Mouse (Mus musculus) hindbrain, embryonic 11.5 days (tissue): ENCODE measurements around the gene Supt4a. TPM values are rescaled to one million over a fixed set of nuclear protein-coding genes. Genes with fewer than 3 reads are reported as not detected.

Source experiments
- ATAC-seq: fragments of 200-750 bp; cut with Nextera tagmentation; 2 replicates; pipeline ENCODE4 v1.8.0; 2017; ENCODE audit warnings: mild to moderate bottlenecking, moderate TSS enrichment, moderate library complexity; ENCODE audit not compliant: low FRiP score
- DNase-seq: peaks from one replicate; pipeline ENCODE4 v3.0.0-alpha.2; 2015; ENCODE audit warnings: low spot score
- H3K27ac ChIP-seq: fragments of 300-500 bp; sonication (generic); 2 replicates; pipeline ENCODE4 v1.5.1; 2014; ENCODE audit warnings: mild to moderate bottlenecking, low read depth, low read length
- H3K27me3 ChIP-seq: fragments of 300-500 bp; sonication (generic); 2 replicates; pipeline ENCODE4 v1.6.1; 2014; ENCODE audit warnings: mild to moderate bottlenecking, low read length, moderate library complexity, mixed read lengths; ENCODE audit not compliant: control insufficient read depth, insufficient read depth
- H3K36me3 ChIP-seq: fragments of 300-500 bp; sonication (generic); 2 replicates; pipeline ENCODE4 v1.6.1; 2014; ENCODE audit warnings: mild to moderate bottlenecking, low read length, moderate library complexity, mixed read lengths; ENCODE audit not compliant: control insufficient read depth, insufficient read depth
- H3K4me1 ChIP-seq: fragments of 300-500 bp; sonication (generic); replicated peaks from 2 replicates; pipeline ENCODE4 v1.6.1; 2014; ENCODE audit warnings: low read length, mixed read lengths; ENCODE audit not compliant: control insufficient read depth, insufficient read depth
- H3K4me2 ChIP-seq: fragments of 300-500 bp; sonication (generic); replicated peaks from 2 replicates; pipeline ENCODE4 v1.6.1; 2014; ENCODE audit warnings: mild to moderate bottlenecking, low read depth, low read length
- H3K4me3 ChIP-seq: fragments of 300-500 bp; sonication (generic); 2 replicates; pipeline ENCODE4 v1.5.1; 2014; ENCODE audit warnings: low read depth, low read length
- H3K9ac ChIP-seq: fragments of 300-500 bp; sonication (generic); 2 replicates; pipeline ENCODE4 v1.6.1; 2014; ENCODE audit warnings: low read depth, low read length
- H3K9me3 ChIP-seq: fragments of 300-500 bp; sonication (generic); 2 replicates; pipeline ENCODE4 v1.6.1; 2016; ENCODE audit warnings: low read length; ENCODE audit not compliant: control insufficient read depth
- WGBS: fragments of 180-500 bp; shearing (Covaris S2); extraction: QIAGEN DNeasy Blood & Tissue Kit; methylation state at CpG from one replicate; pipeline ENCODE4 v1.1.7; 2014; 5-methylcytosine and 5-hydroxymethylcytosine counted together
- microRNA counts: library from miRNA; unstranded; fragments of <30 nt; microRNA quantifications from one replicate; lab custom pipeline; 2015
- polyA plus RNA-seq: library from polyadenylated mRNA; unstranded; fragments of >200 nt; fragmentation: Nextera tagmentation; extraction: Ambion mirVana; gene quantifications from 2 replicates; pipeline ENCODE4 v1.2.1, GENCODE M21; 2014

Gene Supt4a
- polyA plus RNA-seq, 1 experiment from 2014 or later = 162 TPM

GRCm38 (mm10) chr11:87780130-87780529 is 42.8 kb downstream of the Supt4a start:
- H3K4me3 ChIP-seq = no peak overlapping the region
- WGBS = 83% methylated on average over 8 of the region's 8 CpGs
- no peaks in the 10 kb centered on the region for H3K9me3 ChIP-seq
- H3K27ac ChIP-seq = no peak overlapping the region
- ATAC-seq (no peak), DNase-seq (no peak)
- H3K27me3 ChIP-seq = peaks cover 5% of the 10 kb centered on the region; the same call in 1 of the 2 replicates
- H3K4me2 ChIP-seq = no peak overlapping the region
- H3K36me3 ChIP-seq = no peaks in the 10 kb centered on the region
- peaks cover 10% of the 10 kb centered on the region for H3K4me1 ChIP-seq
- no peak overlapping the region for H3K9ac ChIP-seq

GRCm38 (mm10) chr11:87790088-87790487 is 52.7 kb downstream of the Supt4a start:
- no peak for ATAC-seq
- 93% methylated on average over 6 of the region's 6 CpGs for WGBS
- H3K9ac ChIP-seq = no peak overlapping the region

More at GRCm38 (mm10) chr11:87790088-87790487, 52.7 kb downstream of the Supt4a start:
- no peaks in the 10 kb centered on the region for H3K27me3 ChIP-seq
- H3K4me2 ChIP-seq = no peak overlapping the region
- no peak overlapping the region for H3K27ac ChIP-seq
- no peaks in the 10 kb centered on the region for H3K4me1 ChIP-seq
- DNase-seq = no peak
- no peaks in the 10 kb centered on the region for H3K9me3 ChIP-seq
- no peak overlapping the region for H3K4me3 ChIP-seq
- H3K36me3 ChIP-seq = no peaks in the 10 kb centered on the region

MicroRNAs encoded within 50 kb of the gene (microRNA counts, 519-probe panel; counts per million panel counts)
- 4,705 counts per million, percentile 57 among the panel's probes with 10 or more counts for microRNA mmu-miR-142-3p (lab: Ali Mortazavi, UCI)
- microRNA mmu-miR-142-5p (lab: Ali Mortazavi, UCI) = not detected

Other genes with a start within 250 kb of the Supt4a start
- gene Gm11492, start 170.9 kb upstream of the Supt4a start, polyA plus RNA-seq = not detected in 2 replicates
- gene Sept4, start 168.6 kb upstream of the Supt4a start, polyA plus RNA-seq = 9.0 and 11.6 TPM in 2 replicates
- 63.2 and 77.0 TPM in 2 replicates for gene Mtmr4, start 145.4 kb upstream of the Supt4a start, polyA plus RNA-seq
- gene Hsf5, start 120.4 kb upstream of the Supt4a start, polyA plus RNA-seq = 0.14 and 0.39 TPM in 2 replicates
- gene Rnf43, start 74.8 kb upstream of the Supt4a start, polyA plus RNA-seq = 1.1 and 1.5 TPM in 2 replicates
- gene Tspoap1, start 23.0 kb downstream of the Supt4a start, polyA plus RNA-seq = 6.4 and 10.0 TPM in 2 replicates
- gene Mpo, start 56.0 kb downstream of the Supt4a start, polyA plus RNA-seq = 2.8 and 5.3 TPM in 2 replicates
- 0.70 and 0.73 TPM in 2 replicates for gene Lpo, start 90.7 kb downstream of the Supt4a start, polyA plus RNA-seq
- gene Mks1, start 115.7 kb downstream of the Supt4a start, polyA plus RNA-seq = 13.2 and 16.2 TPM in 2 replicates
- 0.07 TPM in 1 of 2 replicates, not detected in the other for gene Epx, start 138.0 kb downstream of the Supt4a start, polyA plus RNA-seq
- not detected in 2 replicates for gene Olfr462, start 154.7 kb downstream of the Supt4a start, polyA plus RNA-seq
- gene Olfr463, start 159.8 kb downstream of the Supt4a start, polyA plus RNA-seq = not detected in 2 replicates
- not detected in 2 replicates for gene Olfr464, start 183.4 kb downstream of the Supt4a start, polyA plus RNA-seq
- 25.4 and 26.1 TPM in 2 replicates for gene Dynll2, start 250.0 kb downstream of the Supt4a start, polyA plus RNA-seq